9 mouse cellular contexts compared by ENCODE assay signal in the genomic region with DNA sequence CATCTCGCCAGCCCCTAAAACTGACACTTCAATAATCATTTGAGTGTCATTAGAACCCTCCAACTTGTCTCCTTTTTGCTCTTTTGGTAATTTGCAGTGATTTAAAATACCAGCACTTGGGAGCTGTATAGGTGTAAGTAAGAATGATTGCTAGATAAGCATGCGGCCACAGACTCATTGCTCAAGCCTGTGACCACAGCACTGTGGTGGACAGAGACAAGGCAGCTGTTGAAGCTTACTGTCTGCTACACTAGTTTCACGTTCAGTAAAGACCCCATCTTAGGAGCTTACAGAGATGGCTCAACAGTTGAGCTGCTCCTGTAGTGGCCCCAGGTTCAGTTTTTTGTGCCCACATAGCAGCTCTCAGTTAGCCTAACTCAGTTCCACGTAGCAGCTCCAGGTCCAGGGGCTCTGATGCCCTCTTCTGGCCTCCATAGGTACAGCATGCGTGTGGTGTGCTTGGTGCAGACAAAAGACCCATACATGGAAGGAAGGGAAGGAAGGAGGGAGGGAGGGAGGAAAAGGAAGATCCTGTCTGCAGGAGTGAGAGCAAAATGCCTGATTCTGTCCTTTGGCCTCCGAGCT. TPM values are rescaled to one million over a fixed set of nuclear protein-coding genes. Genes with fewer than 3 reads are reported as not detected.
DNase-seq lines count a peak whose midpoint lies in the region; ATAC-seq and TF ChIP-seq lines count a peak whose summit lies in the region.
"Had no signal": no experiment of that assay in that cellular context is flagged by ENCODE, and none has a peak within 500 bp of the region (broad histone marks: within the 10 kb centered on the region; RNA-seq: fewer than 3 reads in every experiment).

No protein-coding gene starts in this region.

- 56% methylated on average over 6 of the region's 6 CpGs for WGBS in forebrain, postnatal 0 days
- WGBS in hindbrain, postnatal 0 days: 54% methylated on average over 6 of the region's 6 CpGs
- WGBS in liver, adult 2 months: 63% methylated on average over 6 of the region's 6 CpGs
- 49% methylated on average over 6 of the region's 6 CpGs for WGBS in stomach, postnatal 0 days

- no peaks in the 10 kb centered on the region for H3K9me3 ChIP-seq in forebrain, postnatal 0 days (ENCODE audit: low read length)
- no peaks in the 10 kb centered on the region for H3K9me3 ChIP-seq in hindbrain, postnatal 0 days (ENCODE audit: low read length)
- no peaks in the 10 kb centered on the region for H3K9me3 ChIP-seq in stomach, postnatal 0 days (ENCODE audit: control insufficient read depth, low read length)

- H3K4me3 ChIP-seq in forebrain, postnatal 0 days (ENCODE audit: low read depth, low read length): no peak overlapping the region
- no peak overlapping the region for H3K4me3 ChIP-seq in hindbrain, postnatal 0 days (ENCODE audit: low read length)
- no peak overlapping the region for H3K4me3 ChIP-seq in liver, adult 2 months (ENCODE audit: insufficient read depth, low read depth, low read length)
- H3K4me3 ChIP-seq in stomach, postnatal 0 days (ENCODE audit: low read depth, low read length): no peak overlapping the region
- H3K4me3 ChIP-seq: erythroblast, embryonic 14.5 days had no signal

- peaks cover 74% of the 10 kb centered on the region for H3K36me3 ChIP-seq in forebrain, postnatal 0 days (ENCODE audit: insufficient read depth)
- peaks cover 45% of the 10 kb centered on the region for H3K36me3 ChIP-seq in hindbrain, postnatal 0 days (ENCODE audit: insufficient read depth, low read length)
- H3K36me3 ChIP-seq in liver, adult 2 months (ENCODE audit: control insufficient read depth, insufficient read depth, low read length): peaks cover 38% of the 10 kb centered on the region
- peaks cover 18% of the 10 kb centered on the region; the same call in 1 of the 2 replicates for H3K36me3 ChIP-seq in stomach, postnatal 0 days (ENCODE audit: control insufficient read depth, insufficient read depth, low read length)

- no peak overlapping the region for H3K27ac ChIP-seq in forebrain, postnatal 0 days (ENCODE audit: low read depth, low read length)
- no peak overlapping the region for H3K27ac ChIP-seq in hindbrain, postnatal 0 days
- no peak overlapping the region for H3K27ac ChIP-seq in liver, adult 2 months (replicated peaks; ENCODE audit: insufficient read depth, low read depth, low read length)
- H3K27ac ChIP-seq in stomach, postnatal 0 days (replicated peaks): no peak overlapping the region

- H3K4me1 ChIP-seq in forebrain, postnatal 0 days (ENCODE audit: insufficient read depth): no peaks in the 10 kb centered on the region
- no peaks in the 10 kb centered on the region for H3K4me1 ChIP-seq in hindbrain, postnatal 0 days (ENCODE audit: insufficient read depth, low read length)
- no peaks in the 10 kb centered on the region for H3K4me1 ChIP-seq in liver, adult 2 months (ENCODE audit: control insufficient read depth, insufficient read depth, low read length)
- no peaks in the 10 kb centered on the region for H3K4me1 ChIP-seq in stomach, postnatal 0 days (replicated peaks; ENCODE audit: control insufficient read depth, insufficient read depth)

- no peaks in the 10 kb centered on the region for H3K79me2 ChIP-seq in liver, adult 2 months (ENCODE audit: control insufficient read depth, insufficient read depth, low read length)

- peak; percentile 87 for TF ChIP-seq CTCF in forebrain, postnatal 0 days (IDR thresholded peaks at IDR 0.05; ENCODE audit: low read depth)
- TF ChIP-seq CTCF in hindbrain, postnatal 0 days (IDR thresholded peaks at IDR 0.05; ENCODE audit: low read depth): peak; percentile 94
- TF ChIP-seq CTCF in liver, adult 2 months (IDR thresholded peaks at IDR 0.05; ENCODE audit: low read depth, low read length): peak; percentile 85
- peak; percentile 91 for TF ChIP-seq CTCF in stomach, postnatal 0 days (IDR thresholded peaks at IDR 0.05; ENCODE audit: low read depth)

- TF ChIP-seq EP300 in stomach, postnatal 0 days (optimal IDR thresholded peaks at IDR 0.05): no peak

- peak; percentile 74 for DNase-seq in 416B (ENCODE audit: low read depth)
- DNase-seq in Muller cell, postnatal 12 days (ENCODE audit: inconsistent ontology term): peak; percentile 58
- DNase-seq in cerebellum, adult 9-10 months: peak; percentile 70
- peak; percentile 82 for DNase-seq in forebrain, postnatal 0 days
- DNase-seq in hindbrain, postnatal 0 days (ENCODE audit: low spot score): peak; percentile 82
- peak; percentile 19 for DNase-seq in liver, adult 2 months (ENCODE audit: extremely low read depth, low read depth, low spot score)
- peak; percentile 68 for DNase-seq in stomach, postnatal 0 days (ENCODE audit: low spot score)

- no peak for TF ChIP-seq POLR2A in liver, adult 2 months (IDR thresholded peaks at IDR 0.05; ENCODE audit: extremely low read depth, insufficient read depth, low read length)

- no peak overlapping the region for H3K4me2 ChIP-seq in forebrain, postnatal 0 days (ENCODE audit: low read depth)
- no peak overlapping the region for H3K4me2 ChIP-seq in hindbrain, postnatal 0 days (ENCODE audit: low read depth, low read length)
- no peak overlapping the region for H3K4me2 ChIP-seq in stomach, postnatal 0 days (replicated peaks; ENCODE audit: low read depth)

- ATAC-seq in forebrain, postnatal 0 days: peak; percentile 94
- peak; percentile 91 for ATAC-seq in hindbrain, postnatal 0 days
- peak; percentile 69 for ATAC-seq in monocyte, adult 5-6 weeks (replicated peaks; ENCODE audit: insufficient number of reproducible peaks, low FRiP score, low TSS enrichment, poor library complexity, severe bottlenecking)
- ATAC-seq in stomach, postnatal 0 days (ENCODE audit: low FRiP score, low TSS enrichment): peak; percentile 65

- no peaks in the 10 kb centered on the region for H3K27me3 ChIP-seq in forebrain, postnatal 0 days (ENCODE audit: insufficient read depth, low read length)
- H3K27me3 ChIP-seq in hindbrain, postnatal 0 days (ENCODE audit: insufficient read depth, low read length): no peaks in the 10 kb centered on the region
- no peaks in the 10 kb centered on the region for H3K27me3 ChIP-seq in liver, adult 2 months (ENCODE audit: control insufficient read depth, insufficient read depth, low read length)
- no peaks in the 10 kb centered on the region for H3K27me3 ChIP-seq in stomach, postnatal 0 days (ENCODE audit: control insufficient read depth, insufficient read depth, low read length)

- H3K9ac ChIP-seq in forebrain, postnatal 0 days: no peak overlapping the region
- H3K9ac ChIP-seq in hindbrain, postnatal 0 days (replicated peaks; ENCODE audit: low read length): no peak overlapping the region
- H3K9ac ChIP-seq in liver, adult 2 months (ENCODE audit: low read depth, low read length): no peak overlapping the region
- H3K9ac ChIP-seq in stomach, postnatal 0 days (ENCODE audit: low read length): no peak overlapping the region

RNA-seq across cellular contexts. Expression of a gene that starts 24.0 kb away (rescaled TPM):
- total RNA-seq in forebrain, postnatal 0 days (2014; rRNA removed): 1,430 and 1,456 TPM in 2 replicates
- polyA plus RNA-seq in forebrain, postnatal 0 days (2015; fragmentation: Nextera tagmentation; extraction: Ambion mirVana): 1,561 and 1,650 TPM in 2 replicates
- total RNA-seq in hindbrain, postnatal 0 days (2014; rRNA removed): 3,255 and 3,584 TPM in 2 replicates
- 2,405 and 2,624 TPM in 2 replicates for polyA plus RNA-seq in hindbrain, postnatal 0 days (2015; fragmentation: Nextera tagmentation; extraction: Ambion mirVana)
- 9.7 and 9.9 TPM in 2 replicates for total RNA-seq in liver, adult 2 months (2014; rRNA removed)
- polyA plus RNA-seq in liver, adult 2 months (2012; rRNA removed): 15.3 and 17.8 TPM in 2 replicates
- 21.5 to 39.0 TPM (median 37.5 TPM) in 3 replicates for total RNA-seq in monocyte, adult 5-6 weeks (2017)
- 532 and 573 TPM in 2 replicates for polyA plus RNA-seq in stomach, postnatal 0 days (2015; fragmentation: Nextera tagmentation; extraction: Ambion mirVana)

RNA-seq across cellular contexts. Expression of a gene that starts 29.8 kb away (rescaled TPM):
- total RNA-seq in forebrain, postnatal 0 days (2014; rRNA removed): 15.9 and 19.6 TPM in 2 replicates
- 8.8 and 10.9 TPM in 2 replicates for polyA plus RNA-seq in forebrain, postnatal 0 days (2015; fragmentation: Nextera tagmentation; extraction: Ambion mirVana)
- total RNA-seq in hindbrain, postnatal 0 days (2014; rRNA removed): 29.7 and 32.7 TPM in 2 replicates
- 9.2 TPM in 2 replicates for polyA plus RNA-seq in hindbrain, postnatal 0 days (2015; fragmentation: Nextera tagmentation; extraction: Ambion mirVana)
- total RNA-seq in liver, adult 2 months (2014; rRNA removed): 2.3 and 5.3 TPM in 2 replicates
- 17.9 and 33.1 TPM in 2 replicates for polyA plus RNA-seq in liver, adult 2 months (2012; rRNA removed)
- total RNA-seq in monocyte, adult 5-6 weeks (2017): 2.2 to 2.7 TPM (median 2.5 TPM) in 3 replicates
- 7.4 and 8.5 TPM in 2 replicates for polyA plus RNA-seq in stomach, postnatal 0 days (2015; fragmentation: Nextera tagmentation; extraction: Ambion mirVana)

Comparison
In these comparisons a context has a peak if more than half of its experiments do, and no peak if none do; other contexts are left out.
1. DNase-seq: peak in every context shown above with its lines; median percentile 82 in forebrain, postnatal 0 days; 82 in hindbrain, postnatal 0 days; 74 in 416B; 70 in cerebellum, adult 9-10 months; 68 in stomach, postnatal 0 days; 58 in Muller cell, postnatal 12 days; 19 in liver, adult 2 months.
2. RNA of a gene that starts 24.0 kb away (total RNA-seq): 3,255 to 3,584 TPM in hindbrain, postnatal 0 days and 1,430 to 1,456 TPM in forebrain, postnatal 0 days; 21.5 to 39.0 TPM in monocyte, adult 5-6 weeks and 9.7 to 9.9 TPM in liver, adult 2 months; every median in the first group is over 10 times any median in the second.
3. Peak in every context shown above with its lines, with median percentiles within 50 percentile points of each other: ATAC-seq and CTCF ChIP-seq.